Mouse (Mus musculus) mature B cell (primary cell): ENCODE measurements at regions not wholly inside any gene's neighbourhood (a gene's known extent, or its start where the extent isn't known, plus 50 kb on each side); places are given as distances from the start of the nearest gene placed in this dataset.

Experiments used
- in situ Hi-C: fragments of 300-500 bp; cut with MboI; formaldehyde crosslinking; loops from 2 replicates; pipeline ENCODE4 v1.14.3; 2019

- in situ Hi-C loops, result no loop called here
Observed at GRCm38 (mm10) chr13:107700268-107701139, 343.7 kb upstream of the Smim15 start.

GRCm38 (mm10) chr13:107699251-107699650 is 345.0 kb upstream of the Smim15 start:
- in situ Hi-C loops, result no loop called here

- in situ Hi-C loops, result no loop called here
Observed at GRCm38 (mm10) chr13:107698345-107698744, 345.9 kb upstream of the Smim15 start.

GRCm38 (mm10) chr13:107692123-107692830 is 352.0 kb upstream of the Smim15 start:
- in situ Hi-C loops, result no loop called here

GRCm38 (mm10) chr13:107688972-107689371 is 355.3 kb upstream of the Smim15 start:
- in situ Hi-C loops, result no loop called here

- in situ Hi-C loops, result no loop called here
Observed at GRCm38 (mm10) chr13:107685231-107685630, 359.0 kb upstream of the Smim15 start.

GRCm38 (mm10) chr13:107683909-107684308 is 360.3 kb upstream of the Smim15 start:
- in situ Hi-C loops, result no loop called here

GRCm38 (mm10) chr13:107681719-107682118 is 362.5 kb upstream of the Smim15 start:
- in situ Hi-C loops, result no loop called here

- in situ Hi-C loops, result no loop called here
Observed at GRCm38 (mm10) chr13:107678860-107679259, 365.4 kb upstream of the Smim15 start.

- in situ Hi-C loops, result no loop called here
Observed at GRCm38 (mm10) chr13:107677091-107677470, 367.2 kb upstream of the Smim15 start.

GRCm38 (mm10) chr13:107676310-107677090 is 367.7 kb upstream of the Smim15 start:
- in situ Hi-C loops, result no loop called here

- in situ Hi-C loops, result no loop called here
Observed at GRCm38 (mm10) chr13:107672166-107672565, 372.1 kb upstream of the Smim15 start.

GRCm38 (mm10) chr13:107668509-107668908 is 375.7 kb upstream of the Smim15 start:
- in situ Hi-C loops, result no loop called here

GRCm38 (mm10) chr13:107665775-107666174 is 378.5 kb upstream of the Smim15 start:
- in situ Hi-C loops, result no loop called here

- in situ Hi-C loops, result no loop called here
Observed at GRCm38 (mm10) chr13:107664197-107664596, 380.0 kb upstream of the Smim15 start.

GRCm38 (mm10) chr13:107663745-107664144 is 380.5 kb upstream of the Smim15 start:
- in situ Hi-C loops, result no loop called here

GRCm38 (mm10) chr13:107661414-107661813 is 382.8 kb upstream of the Smim15 start:
- in situ Hi-C loops, result no loop called here

GRCm38 (mm10) chr13:107645865-107646645 is 398.2 kb upstream of the Smim15 start:
- in situ Hi-C loops, result no loop called here

- in situ Hi-C loops, result no loop called here
Observed at GRCm38 (mm10) chr13:107645121-107645864, 399.0 kb upstream of the Smim15 start.

- in situ Hi-C loops, result no loop called here
Observed at GRCm38 (mm10) chr13:107644705-107645104, 399.5 kb upstream of the Smim15 start.
